Mouse (Mus musculus): ENCODE data around the gene Rbm46.

- TF ChIP-seq EP300 (IDR thresholded peaks at IDR 0.05; ENCODE audit: insufficient read depth, low read depth, low read length) (no peak), CTCF (IDR thresholded peaks at IDR 0.05) (no peak), POLR2A (IDR thresholded peaks at IDR 0.05; ENCODE audit: insufficient read depth, low read depth, low read length) (no peak)
Measured at GRCm38 (mm10) chr3:82902757-82903612, 26.7 kb upstream of the Rbm46 start.
